Mouse (Mus musculus) kidney, embryonic 15.5 days (tissue): ENCODE results near the gene Ctnnd2. TPM values are rescaled to one million over a fixed set of nuclear protein-coding genes. Genes with fewer than 3 reads are reported as not detected.

ENCODE experiments used
- ATAC-seq: fragments of 200-750 bp; cut with Nextera tagmentation; replicated peaks from 2 replicates; pipeline ENCODE4 v1.8.0; 2017; ENCODE audit warnings: moderate TSS enrichment; ENCODE audit not compliant: low FRiP score
- H3K27ac ChIP-seq: fragments of 300-500 bp; sonication (generic); 2 replicates; pipeline ENCODE4 v1.5.1; 2015; ENCODE audit warnings: mild to moderate bottlenecking, inconsistent platforms
- H3K27me3 ChIP-seq: fragments of 300-500 bp; sonication (generic); 2 replicates; pipeline ENCODE4 v1.6.1; 2015; ENCODE audit warnings: inconsistent platforms
- H3K36me3 ChIP-seq: fragments of 300-500 bp; sonication (generic); 2 replicates; pipeline ENCODE4 v1.6.1; 2015; ENCODE audit warnings: inconsistent platforms
- H3K4me1 ChIP-seq: fragments of 300-500 bp; sonication (generic); 2 replicates; pipeline ENCODE4 v1.6.1; 2015; ENCODE audit warnings: inconsistent platforms
- H3K4me2 ChIP-seq: fragments of 300-500 bp; sonication (generic); 2 replicates; pipeline ENCODE4 v1.6.1; 2015; ENCODE audit warnings: moderate library complexity, mild to moderate bottlenecking, inconsistent platforms
- H3K4me3 ChIP-seq: fragments of 300-500 bp; sonication (generic); replicated peaks from 2 replicates; pipeline ENCODE4 v1.5.1; 2015; ENCODE audit warnings: mild to moderate bottlenecking, inconsistent platforms
- H3K9ac ChIP-seq: fragments of 300-500 bp; sonication (generic); 2 replicates; pipeline ENCODE4 v1.6.1; 2015; ENCODE audit warnings: mild to moderate bottlenecking, inconsistent platforms
- H3K9me3 ChIP-seq: fragments of 300-500 bp; sonication (generic); replicated peaks from 2 replicates; pipeline ENCODE4 v1.6.1; 2016; ENCODE audit warnings: inconsistent platforms
- WGBS: fragments of 180-500 bp; shearing (Covaris S2); methylation state at CpG from one replicate; pipeline ENCODE4 v1.1.7; 2015; ENCODE audit warnings: mixed read lengths; 5-methylcytosine and 5-hydroxymethylcytosine counted together
- polyA plus RNA-seq: library from polyadenylated mRNA; unstranded; fragments of >200 nt; fragmentation: Nextera tagmentation; extraction: Ambion mirVana; gene quantifications from 2 replicates; pipeline ENCODE4 v1.2.1, GENCODE M21; 2015

The Ctnnd2 gene
- polyA plus RNA-seq, 1 experiment from 2014 or later: 5.4 TPM

- ATAC-seq: no peak
- no peaks in the 10 kb centered on the region for H3K9me3 ChIP-seq
- H3K9ac ChIP-seq: no peak overlapping the region
- H3K4me2 ChIP-seq: no peak overlapping the region
- H3K27me3 ChIP-seq: no peaks in the 10 kb centered on the region
- H3K27ac ChIP-seq: no peak overlapping the region
- no peaks in the 10 kb centered on the region for H3K4me1 ChIP-seq
- no peak overlapping the region for H3K4me3 ChIP-seq
- 82% methylated on average over 8 of the region's 8 CpGs for WGBS
- no peaks in the 10 kb centered on the region for H3K36me3 ChIP-seq
Observed at GRCm38 (mm10) chr15:30570254-30570800, 397.9 kb downstream of the Ctnnd2 start.

- Histone ChIP-seq H3K36me3 (no peaks in the 10 kb centered on the region), H3K9me3 (no peaks in the 10 kb centered on the region), H3K27me3 (no peaks in the 10 kb centered on the region), H3K4me3 (no peak overlapping the region), H3K9ac (no peak overlapping the region), H3K4me2 (no peak overlapping the region), H3K4me1 (no peaks in the 10 kb centered on the region), H3K27ac (no peak overlapping the region)
- WGBS: 87% methylated on average over 5 of the region's 5 CpGs
- ATAC-seq: no peak
Observed at GRCm38 (mm10) chr15:30587446-30587845, 415.1 kb downstream of the Ctnnd2 start.

DNA sequence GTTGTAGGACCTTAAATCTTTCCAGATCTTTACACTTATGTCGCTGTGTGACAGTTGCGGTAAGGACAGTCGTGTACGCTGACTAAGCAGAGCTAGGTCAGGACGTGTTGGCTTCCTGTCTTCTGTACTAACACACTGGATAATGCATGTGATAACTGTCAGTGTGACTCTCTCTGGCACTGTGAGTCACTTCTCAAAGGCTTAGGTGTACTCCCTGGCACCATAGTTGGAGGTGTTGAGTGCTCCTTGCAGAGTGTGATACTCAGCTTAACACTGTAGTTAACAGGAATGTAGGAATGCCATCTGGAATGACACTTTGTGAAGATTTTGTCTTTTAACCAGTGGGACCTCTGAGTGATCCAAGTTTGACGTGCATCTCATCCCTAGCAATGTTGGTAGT lies 418.5 kb downstream of the Ctnnd2 start:
- Histone ChIP-seq H3K4me3 (no peak overlapping the region), H3K27ac (no peak overlapping the region), H3K9ac (no peak overlapping the region), H3K4me2 (no peak overlapping the region), H3K36me3 (no peaks in the 10 kb centered on the region), H3K27me3 (no peaks in the 10 kb centered on the region), H3K9me3 (no peaks in the 10 kb centered on the region), H3K4me1 (no peaks in the 10 kb centered on the region)
- WGBS: 93% methylated on average over 6 of the region's 6 CpGs
- ATAC-seq: no peak

- no peaks in the 10 kb centered on the region for H3K9me3 ChIP-seq
- H3K4me1 ChIP-seq: no peaks in the 10 kb centered on the region
- no peak overlapping the region for H3K4me3 ChIP-seq
- no peak overlapping the region for H3K27ac ChIP-seq
- WGBS: 93% methylated on average over 1 of the region's 1 CpGs
- no peak overlapping the region for H3K9ac ChIP-seq
- no peaks in the 10 kb centered on the region for H3K36me3 ChIP-seq
- H3K4me2 ChIP-seq: no peak overlapping the region
- H3K27me3 ChIP-seq: no peaks in the 10 kb centered on the region
- no peak for ATAC-seq
Observed at GRCm38 (mm10) chr15:30595507-30595906, 423.1 kb downstream of the Ctnnd2 start.

GRCm38 (mm10) chr15:30610613-30611012 lies 438.2 kb downstream of the Ctnnd2 start:
- Histone ChIP-seq H3K4me2 (no peak overlapping the region), H3K4me3 (no peak overlapping the region), H3K9ac (no peak overlapping the region), H3K27me3 (no peaks in the 10 kb centered on the region), H3K9me3 (no peaks in the 10 kb centered on the region), H3K36me3 (no peaks in the 10 kb centered on the region), H3K27ac (no peak overlapping the region), H3K4me1 (no peaks in the 10 kb centered on the region)
- ATAC-seq: no peak
- WGBS: 83% methylated on average over 7 of the region's 7 CpGs

DNA sequence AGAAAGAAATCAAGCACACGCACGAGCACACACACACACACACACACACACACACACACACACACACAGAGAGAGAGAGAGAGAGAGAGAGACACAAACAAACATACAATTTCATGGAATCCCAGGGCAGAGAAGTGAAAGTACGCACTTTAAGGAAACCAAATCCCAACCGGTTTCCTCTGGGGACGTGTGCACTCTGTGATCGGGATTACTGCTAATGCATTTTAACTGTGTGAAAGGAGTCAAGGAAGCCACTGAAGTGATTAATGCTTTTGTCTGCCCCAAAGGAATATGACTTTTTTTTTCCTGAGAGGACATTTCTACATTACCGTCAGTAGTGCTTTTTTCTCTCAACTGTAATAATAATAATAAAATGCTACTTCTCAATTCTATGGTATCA lies 443.1 kb downstream of the Ctnnd2 start:
- no peak overlapping the region for H3K9ac ChIP-seq
- H3K27ac ChIP-seq: no peak overlapping the region
- 55% methylated on average over 7 of the region's 7 CpGs for WGBS
- no peaks in the 10 kb centered on the region for H3K36me3 ChIP-seq
- no peaks in the 10 kb centered on the region for H3K27me3 ChIP-seq
- ATAC-seq: no peak
- H3K4me1 ChIP-seq: no peaks in the 10 kb centered on the region
- no peak overlapping the region for H3K4me3 ChIP-seq
- no peak overlapping the region for H3K4me2 ChIP-seq
- no peaks in the 10 kb centered on the region for H3K9me3 ChIP-seq

- Histone ChIP-seq H3K9ac (no peak overlapping the region), H3K9me3 (no peaks in the 10 kb centered on the region), H3K4me1 (no peaks in the 10 kb centered on the region), H3K27ac (no peak overlapping the region), H3K36me3 (no peaks in the 10 kb centered on the region), H3K27me3 (no peaks in the 10 kb centered on the region), H3K4me3 (no peak overlapping the region), H3K4me2 (no peak overlapping the region)
- ATAC-seq: no peak
- 91% methylated on average over 3 of the region's 3 CpGs for WGBS
Observed at GRCm38 (mm10) chr15:30616861-30617260, 444.5 kb downstream of the Ctnnd2 start.

GRCm38 (mm10) chr15:30617932-30618331 lies 445.5 kb downstream of the Ctnnd2 start:
- no peak for ATAC-seq
- H3K4me2 ChIP-seq: no peak overlapping the region
- 79% methylated on average over 2 of the region's 2 CpGs for WGBS
- H3K36me3 ChIP-seq: no peaks in the 10 kb centered on the region
- H3K27ac ChIP-seq: no peak overlapping the region
- H3K4me3 ChIP-seq: no peak overlapping the region
- no peaks in the 10 kb centered on the region for H3K27me3 ChIP-seq
- H3K9me3 ChIP-seq: no peaks in the 10 kb centered on the region
- no peak overlapping the region for H3K9ac ChIP-seq
- H3K4me1 ChIP-seq: no peaks in the 10 kb centered on the region

DNA sequence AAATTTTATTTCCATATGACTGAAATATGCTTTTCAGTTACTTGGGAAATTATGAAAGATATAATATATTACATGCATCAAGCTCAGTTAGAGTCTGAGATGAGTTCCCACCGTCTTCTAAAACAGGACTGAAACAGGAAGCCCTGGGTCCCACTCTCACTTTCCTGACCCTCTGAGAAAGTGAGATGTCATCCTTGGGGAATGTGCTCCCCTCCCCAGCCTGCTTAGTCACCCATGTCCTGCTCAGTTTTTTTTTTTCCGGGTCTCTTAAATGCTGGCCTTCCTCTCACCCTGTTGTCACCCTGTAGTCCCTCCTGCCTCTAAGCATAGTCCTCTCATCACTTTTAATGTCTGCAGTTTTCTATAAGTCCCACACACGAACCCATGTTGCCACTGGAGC lies 456.1 kb downstream of the Ctnnd2 start:
- Histone ChIP-seq H3K4me1 (peaks cover 5% of the 10 kb centered on the region; the same call in 1 of the 2 replicates), H3K27me3 (no peaks in the 10 kb centered on the region), H3K9ac (no peak overlapping the region), H3K27ac (no peak overlapping the region), H3K4me2 (no peak overlapping the region), H3K9me3 (no peaks in the 10 kb centered on the region), H3K4me3 (no peak overlapping the region), H3K36me3 (no peaks in the 10 kb centered on the region)
- 16% methylated on average over 3 of the region's 3 CpGs for WGBS
- no peak for ATAC-seq

GRCm38 (mm10) chr15:30632113-30632735 lies 459.8 kb downstream of the Ctnnd2 start:
- Histone ChIP-seq H3K9ac (no peak overlapping the region), H3K27ac (no peak overlapping the region), H3K9me3 (no peaks in the 10 kb centered on the region), H3K36me3 (no peaks in the 10 kb centered on the region), H3K4me2 (no peak overlapping the region), H3K4me1 (peaks cover 5% of the 10 kb centered on the region; the same call in 1 of the 2 replicates), H3K27me3 (no peaks in the 10 kb centered on the region), H3K4me3 (no peak overlapping the region)
- 77% methylated on average over 7 of the region's 7 CpGs for WGBS
- no peak for ATAC-seq

- no peak for ATAC-seq
- Histone ChIP-seq H3K36me3 (no peaks in the 10 kb centered on the region), H3K9ac (no peak overlapping the region), H3K27me3 (no peaks in the 10 kb centered on the region), H3K9me3 (no peaks in the 10 kb centered on the region), H3K4me2 (no peak overlapping the region), H3K27ac (no peak overlapping the region), H3K4me1 (no peaks in the 10 kb centered on the region), H3K4me3 (no peak overlapping the region)
- WGBS: 30% methylated on average over 2 of the region's 2 CpGs
Observed at GRCm38 (mm10) chr15:30633917-30634316, 461.5 kb downstream of the Ctnnd2 start.

DNA sequence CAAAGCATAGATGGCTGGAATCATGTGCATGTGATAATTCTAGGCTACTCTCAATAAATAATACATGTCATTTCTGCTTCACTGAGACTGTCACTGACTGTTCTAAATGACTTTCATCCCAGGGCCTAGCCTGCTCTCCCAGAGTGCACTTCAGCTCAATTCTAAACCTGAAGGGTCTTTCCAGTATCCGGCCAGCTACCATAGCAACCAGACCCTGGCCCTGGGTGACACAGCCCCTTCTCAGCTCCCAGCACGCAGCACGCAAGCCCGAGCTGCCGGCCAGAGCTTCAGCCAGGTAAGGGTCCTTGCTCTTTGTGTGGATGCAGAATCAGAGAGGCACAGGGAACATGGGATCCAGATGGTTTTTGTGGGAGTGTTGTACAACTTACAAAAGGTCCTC lies 462.1 kb downstream of the Ctnnd2 start:
- WGBS: 37% methylated on average over 5 of the region's 5 CpGs
- ATAC-seq: no peak
- Histone ChIP-seq H3K9ac (no peak overlapping the region), H3K36me3 (no peaks in the 10 kb centered on the region), H3K27me3 (no peaks in the 10 kb centered on the region), H3K4me2 (no peak overlapping the region), H3K27ac (no peak overlapping the region), H3K4me1 (no peaks in the 10 kb centered on the region), H3K9me3 (no peaks in the 10 kb centered on the region), H3K4me3 (no peak overlapping the region)

DNA sequence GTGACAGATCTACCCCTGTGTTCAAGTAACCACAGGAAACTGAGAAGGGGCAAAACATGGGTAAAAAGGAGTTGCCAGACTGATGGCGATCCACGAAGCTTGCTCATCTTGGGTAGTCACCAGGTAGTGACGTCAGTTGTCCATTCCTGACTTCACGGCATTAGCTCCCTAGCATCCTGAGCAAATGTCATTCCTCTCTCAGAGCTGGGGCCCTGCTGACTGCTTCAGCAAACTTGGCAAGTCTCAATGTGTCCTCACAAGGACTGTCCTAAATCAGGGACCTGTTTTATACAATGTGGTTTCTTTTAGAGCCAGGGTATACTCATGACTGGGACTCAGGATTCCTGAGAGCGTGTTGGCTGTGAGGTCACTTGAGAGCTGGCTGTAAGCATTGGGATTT lies 468.3 kb downstream of the Ctnnd2 start:
- Histone ChIP-seq H3K27ac (no peak overlapping the region), H3K4me1 (no peaks in the 10 kb centered on the region), H3K36me3 (no peaks in the 10 kb centered on the region), H3K27me3 (peaks cover 4% of the 10 kb centered on the region), H3K9ac (no peak overlapping the region), H3K4me3 (no peak overlapping the region), H3K4me2 (no peak overlapping the region), H3K9me3 (no peaks in the 10 kb centered on the region)
- ATAC-seq: no peak
- 95% methylated on average over 5 of the region's 5 CpGs for WGBS
